In genomic region chr11:62873479-62873878, GRCm38 (mm10) we compare ENCODE assay signal across 15 mouse cellular contexts.
"Had no signal": no experiment of that assay in that cellular context is flagged by ENCODE, and none has a peak within 500 bp of the region (broad histone marks: within the 10 kb centered on the region; RNA-seq: fewer than 3 reads in every experiment).

No protein-coding gene starts in this region.

- DNase-seq: lung, adult 18-20 months; lung, embryonic 14.5 days; lung, postnatal 10 days; lung, postnatal 36 days; right cerebral cortex, postnatal 14 days; thymus, adult 2 months; thymus, postnatal 25 days; thymus, postnatal 4 days had no signal

- H3K4me1 ChIP-seq: midbrain, embryonic 13.5 days; neural tube, embryonic 12.5 days; stomach, embryonic 15.5 days had no signal

- H3K27ac ChIP-seq: macrophage; midbrain, embryonic 13.5 days; midbrain, embryonic 15.5 days; neural tube, embryonic 12.5 days; stomach, embryonic 15.5 days; stomach, postnatal 0 days had no signal

- H3K4me3 ChIP-seq: megakaryocyte, embryonic 14.5 days; midbrain, embryonic 13.5 days; midbrain, embryonic 15.5 days; neural tube, embryonic 12.5 days; stomach, embryonic 15.5 days had no signal
